Mouse (Mus musculus) ES-CJ7 (cell line): ENCODE results near the gene Lfng.

ENCODE experiments used
- DNase-seq: peaks from one replicate; pipeline ENCODE4 v3.0.0; 2011; ENCODE audit warnings: low read depth, low spot score

Lfng gene

GRCm38 (mm10) chr5:140661875-140662643, 54.9 kb downstream of the Lfng start:
- no peak for DNase-seq

- no peak for DNase-seq
Observed at GRCm38 (mm10) chr5:140662741-140663592, 55.8 kb downstream of the Lfng start.

DNA sequence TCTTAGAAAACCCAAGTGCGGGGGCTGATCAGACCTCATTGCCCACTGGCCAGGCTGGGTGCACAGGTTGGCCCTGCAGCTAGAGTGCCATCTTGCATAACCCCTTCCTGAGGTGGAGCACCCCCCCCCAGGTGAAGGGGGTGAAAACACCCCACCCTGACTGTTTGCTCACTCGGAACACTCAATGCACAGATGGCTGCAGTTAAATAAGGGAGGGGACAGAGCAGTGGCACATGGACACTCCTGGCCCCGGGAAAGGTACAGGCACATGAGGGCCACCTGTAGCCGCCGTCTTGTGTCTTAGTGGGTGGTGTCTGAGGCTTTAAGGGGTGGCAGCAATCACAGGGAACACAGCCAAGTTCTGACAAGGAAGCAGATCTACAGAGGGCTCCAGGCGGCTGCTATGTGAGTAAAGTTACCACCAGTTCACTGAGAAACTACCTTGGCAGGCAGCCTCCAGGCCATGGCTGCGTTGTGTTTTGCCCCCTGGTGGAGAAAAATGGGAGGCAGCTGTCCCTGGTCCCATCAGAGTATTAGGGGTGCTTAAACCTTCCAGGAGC, 56.6 kb downstream of the Lfng start:
- peak; percentile 62 for DNase-seq
